Mouse (Mus musculus) ES-Bruce4 (cell line): ENCODE measurements around the gene Eps15l1. TPM values are rescaled to one million over a fixed set of nuclear protein-coding genes. Genes with fewer than 3 reads are reported as not detected.

ENCODE experiments used
- H3K27ac ChIP-seq: 2 replicates; pipeline ENCODE4 v1.5.1; 2012; ENCODE audit warnings: low read length, inconsistent platforms; ENCODE audit not compliant: insufficient read depth
- H3K27me3 ChIP-seq: 2 replicates; pipeline ENCODE4 v1.6.1; 2012; ENCODE audit warnings: mild to moderate bottlenecking, low read length, inconsistent platforms; ENCODE audit not compliant: control insufficient read depth, poor library complexity, insufficient read depth, severe bottlenecking
- H3K36me3 ChIP-seq: 2 replicates; pipeline ENCODE4 v1.6.1; 2012; ENCODE audit warnings: inconsistent platforms, mild to moderate bottlenecking, low read length, moderate library complexity; ENCODE audit not compliant: control insufficient read depth, poor library complexity, insufficient read depth, severe bottlenecking
- H3K4me1 ChIP-seq: one replicate; pipeline ENCODE4 v1.8.1; 2011; ENCODE audit warnings: low read length; ENCODE audit not compliant: control insufficient read depth, insufficient read depth
- H3K4me3 ChIP-seq: 2 replicates; pipeline ENCODE4 v1.5.1; 2011; ENCODE audit warnings: low read depth, mild to moderate bottlenecking, low read length
- H3K9ac ChIP-seq: 2 replicates; pipeline ENCODE4 v1.6.1; 2012; ENCODE audit warnings: low read depth, mild to moderate bottlenecking, inconsistent platforms; ENCODE audit not compliant: poor library complexity, severe bottlenecking
- H3K9me3 ChIP-seq: replicated peaks from 2 replicates; pipeline ENCODE4 v1.6.1; 2012; ENCODE audit warnings: mild to moderate bottlenecking, low read length, inconsistent platforms; ENCODE audit not compliant: control insufficient read depth, poor library complexity, insufficient read depth, severe bottlenecking
- CTCF ChIP-seq: IDR thresholded peaks from one replicate; pipeline ENCODE4 v1.8.1; 2011; ENCODE audit warnings: low read depth, low read length
- EP300 ChIP-seq: IDR thresholded peaks from 2 replicates; pipeline ENCODE4 v1.6.1; 2011; ENCODE audit warnings: low read depth, low read length; ENCODE audit not compliant: insufficient read depth
- POLR2A ChIP-seq: IDR thresholded peaks from one replicate; pipeline ENCODE4 v1.8.1; 2011; ENCODE audit warnings: low read length; ENCODE audit not compliant: insufficient read depth
- polyA plus RNA-seq: library from polyadenylated mRNA; stranded (reverse); fragments of >200 nt; gene quantifications from 2 replicates; pipeline ENCODE4 v1.2.4, GENCODE M21; 2011; ENCODE audit warnings: low read depth; ENCODE audit not compliant: missing spikeins, insufficient read depth, insufficient read length

The Eps15l1 gene
- polyA plus RNA-seq, 1 experiment = 90.9 TPM

GRCm38 (mm10) chr8:72312926-72313518 is 108.2 kb downstream of the Eps15l1 start:
- Histone ChIP-seq H3K36me3 (no peaks in the 10 kb centered on the region), H3K4me3 (no peak overlapping the region), H3K9me3 (no peaks in the 10 kb centered on the region), H3K27ac (peak overlapping the region; percentile 5), H3K4me1 (peaks cover 16% of the 10 kb centered on the region), H3K27me3 (no peaks in the 10 kb centered on the region), H3K9ac (no peak overlapping the region)
- TF ChIP-seq EP300 = peak; percentile 69; the same call in 1 of the 2 replicates
- no peak for TF ChIP-seq CTCF

GRCm38 (mm10) chr8:72310849-72311506 is 110.3 kb downstream of the Eps15l1 start:
- Histone ChIP-seq H3K9me3 (no peaks in the 10 kb centered on the region), H3K4me1 (peaks cover 12% of the 10 kb centered on the region), H3K4me3 (no peak overlapping the region), H3K27me3 (no peaks in the 10 kb centered on the region), H3K27ac (peak overlapping the region; percentile 89), H3K9ac (no peak overlapping the region), H3K36me3 (no peaks in the 10 kb centered on the region)
- TF ChIP-seq CTCF (no peak), EP300 (peak; percentile 100)

DNA sequence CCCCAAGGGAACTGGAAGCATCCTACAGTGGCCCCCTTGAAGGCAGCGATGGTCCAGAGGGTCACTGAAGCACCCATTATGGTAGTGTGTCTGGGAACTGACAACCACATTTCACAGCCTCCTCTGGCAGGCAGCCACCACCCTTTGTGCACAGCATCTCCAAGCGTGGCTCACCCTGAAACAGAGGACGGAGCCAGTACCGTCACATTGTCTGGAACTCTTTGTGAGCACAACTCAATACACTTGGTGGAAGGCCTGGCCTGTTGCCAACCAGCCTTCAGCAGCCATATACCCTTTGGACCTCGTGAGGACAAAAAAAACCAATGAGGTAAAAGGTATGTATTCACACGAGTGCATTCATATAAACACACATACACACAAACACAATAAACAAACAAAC is 113.0 kb downstream of the Eps15l1 start:
- Histone ChIP-seq H3K4me1 (peaks cover 13% of the 10 kb centered on the region), H3K27me3 (no peaks in the 10 kb centered on the region), H3K36me3 (no peaks in the 10 kb centered on the region), H3K4me3 (no peak overlapping the region), H3K9me3 (no peaks in the 10 kb centered on the region), H3K27ac (no peak overlapping the region), H3K9ac (no peak overlapping the region)
- TF ChIP-seq POLR2A (no peak), EP300 (no peak), CTCF (no peak)

DNA sequence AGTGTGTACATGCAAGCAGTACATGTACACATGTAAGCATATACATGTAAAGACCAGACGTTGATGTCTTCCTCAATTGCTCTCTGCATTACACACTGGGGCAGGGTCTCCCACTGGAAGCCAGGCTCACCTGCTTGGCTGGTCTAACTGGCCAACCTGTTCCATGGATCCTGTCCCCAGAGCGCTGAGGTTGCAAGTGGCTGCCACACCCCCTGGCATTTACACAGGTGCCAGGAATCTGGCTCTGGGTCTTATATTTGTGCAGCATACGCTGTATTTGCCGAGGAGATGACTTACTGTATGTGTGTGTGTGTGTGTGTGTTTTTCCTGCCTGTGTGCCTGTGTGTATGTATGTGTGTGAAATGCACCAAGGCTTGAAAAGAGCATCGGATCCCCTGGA is 114.3 kb downstream of the Eps15l1 start:
- Histone ChIP-seq H3K27ac (no peak overlapping the region), H3K9ac (no peak overlapping the region), H3K4me1 (peaks cover 7% of the 10 kb centered on the region), H3K36me3 (no peaks in the 10 kb centered on the region), H3K27me3 (no peaks in the 10 kb centered on the region), H3K4me3 (no peak overlapping the region), H3K9me3 (no peaks in the 10 kb centered on the region)
- TF ChIP-seq CTCF = no peak
- TF ChIP-seq POLR2A = no peak
- no peak for TF ChIP-seq EP300

DNA sequence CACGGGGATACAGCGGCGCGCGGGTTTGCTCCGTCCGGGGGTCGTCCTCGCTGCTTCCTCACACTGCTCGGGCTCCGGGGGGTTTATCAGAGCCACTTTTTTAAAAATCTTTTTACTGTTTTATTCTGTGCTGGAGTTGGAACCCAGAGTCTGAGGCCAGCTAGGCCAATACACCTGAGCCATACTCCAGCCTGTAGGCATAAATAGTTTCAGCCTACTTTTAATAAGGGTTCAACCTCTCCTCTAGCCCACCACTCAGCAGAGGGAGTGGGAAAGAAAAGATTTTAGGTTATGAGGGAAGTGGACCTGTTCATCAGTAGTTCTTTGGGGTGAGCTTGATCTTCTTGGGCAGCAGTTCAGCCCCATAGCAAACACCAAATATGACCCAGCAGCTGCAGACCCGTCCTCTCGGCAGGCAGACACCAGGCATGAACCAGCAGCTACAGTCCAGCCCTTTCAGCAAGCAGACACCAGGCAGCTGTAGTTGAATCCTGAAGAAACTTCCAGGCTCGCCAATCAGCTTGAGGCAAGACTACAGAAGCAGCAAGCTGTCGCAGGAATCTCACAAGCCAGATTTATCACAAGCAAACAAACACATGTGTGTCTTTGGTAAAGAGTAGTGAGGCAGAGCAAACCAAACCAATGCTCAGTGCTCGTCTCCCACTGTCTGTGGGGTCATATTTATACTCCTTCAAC is 115.9 kb downstream of the Eps15l1 start, which contains the start of gene Gm10282:
Gene Gm10282 (minus strand): TSS at position 51 of the 696 bp plus-strand sequence.
- Histone ChIP-seq H3K4me3 (no peak within 1 kb of the TSS), H3K27ac (no peak within 1 kb of the TSS), H3K4me1 (peaks cover 7% of the 10 kb centered on the region), H3K9ac (peak within 1 kb of the TSS; percentile 4; the same call in 1 of the 2 replicates), H3K36me3 (no peaks in the 10 kb centered on the region), H3K9me3 (no peaks in the 10 kb centered on the region), H3K27me3 (no peaks in the 10 kb centered on the region)
- TF ChIP-seq EP300 (no peak), CTCF (no peak), POLR2A (no peak)

DNA sequence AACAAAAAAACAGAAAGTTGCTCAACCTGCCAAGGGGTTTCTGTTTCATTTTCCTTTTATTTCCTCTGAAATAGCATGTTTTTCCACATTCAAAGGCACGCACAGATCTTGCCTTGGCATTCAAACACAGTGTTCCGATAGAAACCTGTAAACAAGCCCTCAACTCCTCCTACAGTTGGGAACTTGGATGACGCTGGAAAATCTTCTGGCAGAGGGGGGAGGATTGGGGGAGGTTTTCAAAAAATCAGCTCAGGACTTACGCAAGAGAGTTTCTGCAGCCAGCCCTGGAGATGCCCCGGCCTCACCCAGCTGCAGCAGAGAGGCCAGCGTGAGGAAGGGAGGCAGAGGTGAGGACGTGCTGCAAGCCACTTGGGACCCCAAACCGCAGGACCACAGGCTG is 117.6 kb downstream of the Eps15l1 start:
- TF ChIP-seq EP300 (no peak), POLR2A (no peak), CTCF (no peak)
- Histone ChIP-seq H3K27me3 (no peaks in the 10 kb centered on the region), H3K36me3 (no peaks in the 10 kb centered on the region), H3K9me3 (no peaks in the 10 kb centered on the region), H3K9ac (no peak overlapping the region), H3K4me1 (peaks cover 1% of the 10 kb centered on the region), H3K27ac (no peak overlapping the region), H3K4me3 (no peak overlapping the region)
